Mouse (Mus musculus) natural killer cell, adult 2 months (primary cell): ENCODE measurements around the gene Mrpl28.
A peak's percentile ranks its signal among the peaks of the same experiment; 100 is the strongest.
"Not testable (repeated sequence)": the region's sequence is repeated elsewhere in the genome, so short reads cannot be mapped to it uniquely, and the experiment has no call there.

Experiments used
- DNase-seq, 2 experiments: peaks; one replicate each; pipeline ENCODE4 v3.0.0; 2022; ENCODE audit warnings: low spot score in 2 of 2

Gene Mrpl28

GRCm38 (mm10) chr17:26123267-26123684, at the start of gene Mrpl28:
Gene Mrpl28 (plus strand): TSS chr17:26123500.
- peak; percentile 74 to 80 for DNase-seq

- DNase-seq: no peak
These were observed 48.1 kb upstream of the Mrpl28 start for GRCm38 (mm10) chr17:26075246-26075645.

- DNase-seq: no peak
These were observed 44.4 kb upstream of the Mrpl28 start for GRCm38 (mm10) chr17:26078851-26079250.

- DNase-seq: no peak
These were observed 42.4 kb upstream of the Mrpl28 start for GRCm38 (mm10) chr17:26080867-26081266.

GRCm38 (mm10) chr17:26087059-26087564, 36.2 kb upstream of the Mrpl28 start:
- DNase-seq: no peak

- DNase-seq: peak; percentile 66 to 80
These were observed 33.2 kb upstream of the Mrpl28 start, which contains the start of gene Decr2 for GRCm38 (mm10) chr17:26089905-26090632. Gene Decr2 (minus strand): TSS chr17:26090337.

GRCm38 (mm10) chr17:26094531-26095110, 28.7 kb upstream of the Mrpl28 start:
- DNase-seq: no peak

GRCm38 (mm10) chr17:26095121-26095740, 28.1 kb upstream of the Mrpl28 start, which contains the start of gene Nme4:
Gene Nme4 (minus strand): TSS chr17:26095602.
- DNase-seq: peak in 1 of 2 experiments; percentile 23

GRCm38 (mm10) chr17:26098461-26098860, 24.8 kb upstream of the Mrpl28 start:
- no peak for DNase-seq

- not testable (repeated sequence) for DNase-seq
These were observed 24.0 kb upstream of the Mrpl28 start for GRCm38 (mm10) chr17:26099316-26099715.

- no peak for DNase-seq
These were observed 23.1 kb upstream of the Mrpl28 start for GRCm38 (mm10) chr17:26100166-26100565.

GRCm38 (mm10) chr17:26101478-26101877, 21.8 kb upstream of the Mrpl28 start:
- DNase-seq: no peak

GRCm38 (mm10) chr17:26105619-26106018, 17.7 kb upstream of the Mrpl28 start:
- DNase-seq: no peak

- DNase-seq: no peak
These were observed 13.1 kb upstream of the Mrpl28 start for GRCm38 (mm10) chr17:26110156-26110555.

GRCm38 (mm10) chr17:26111024-26111423, 12.3 kb upstream of the Mrpl28 start:
- no peak for DNase-seq

- DNase-seq: no peak
These were observed 11.6 kb upstream of the Mrpl28 start for GRCm38 (mm10) chr17:26111722-26112121.

- DNase-seq: no peak
These were observed 10.5 kb upstream of the Mrpl28 start for GRCm38 (mm10) chr17:26112751-26113150.

- peak; percentile 46 to 75 for DNase-seq
These were observed 9.9 kb upstream of the Mrpl28 start, which contains the start of gene Tmem8 for GRCm38 (mm10) chr17:26113181-26113948. Gene Tmem8 (plus strand): TSS chr17:26113299.

GRCm38 (mm10) chr17:26114061-26114460, 9.2 kb upstream of the Mrpl28 start:
- no peak for DNase-seq

- DNase-seq: not testable (repeated sequence)
These were observed 8.8 kb upstream of the Mrpl28 start for GRCm38 (mm10) chr17:26114461-26114860.

GRCm38 (mm10) chr17:26115205-26115898, 7.9 kb upstream of the Mrpl28 start:
- DNase-seq: no peak
